Mouse (Mus musculus) liver, embryonic 14.5 days (tissue): ENCODE data around the gene Osmr.

Source experiments
- CTCF ChIP-seq: IDR thresholded peaks from 2 replicates; pipeline ENCODE4 v1.5.1; 2016; ENCODE audit warnings: antibody characterized with exemption, low read depth, control low read depth
- EP300 ChIP-seq: IDR thresholded peaks from 2 replicates; pipeline ENCODE4 v1.6.1; 2016; ENCODE audit warnings: antibody characterized with exemption, low read depth

GRCm38 (mm10) chr15:6908601-6909000, 33.8 kb upstream of the Osmr start:
- no peak for TF ChIP-seq CTCF
- TF ChIP-seq EP300, result no peak
